Mouse (Mus musculus) testis, adult 2 months (tissue): ENCODE results near the gene Fhdc1. TPM values are rescaled to one million over a fixed set of nuclear protein-coding genes. Genes with fewer than 3 reads are reported as not detected.

ENCODE experiments used
- H3K27ac ChIP-seq: fragments of 200-500 bp; 2 replicates; pipeline ENCODE4 v1.5.1; 2012; ENCODE audit warnings: low read depth, low read length; ENCODE audit not compliant: control insufficient read depth, insufficient read depth
- H3K27me3 ChIP-seq: fragments of 200-500 bp; 2 replicates; pipeline ENCODE4 v1.6.1; 2012; ENCODE audit warnings: mild to moderate bottlenecking, low read length, moderate library complexity; ENCODE audit not compliant: control insufficient read depth, insufficient read depth
- H3K36me3 ChIP-seq: fragments of 200-500 bp; 2 replicates; pipeline ENCODE4 v1.6.1; 2012; ENCODE audit warnings: mild to moderate bottlenecking, low read length; ENCODE audit not compliant: control insufficient read depth, insufficient read depth
- H3K4me1 ChIP-seq: fragments of 200-500 bp; 2 replicates; pipeline ENCODE4 v1.6.1; 2012; ENCODE audit warnings: low read length; ENCODE audit not compliant: control insufficient read depth, insufficient read depth
- H3K4me3 ChIP-seq: fragments of 200-500 bp; 2 replicates; pipeline ENCODE4 v1.5.1; 2012; ENCODE audit warnings: low read depth, mild to moderate bottlenecking, low read length, moderate library complexity, mixed read lengths; ENCODE audit not compliant: control insufficient read depth
- CTCF ChIP-seq: fragments of 200-500 bp; IDR thresholded peaks from 2 replicates; pipeline ENCODE4 v1.5.1; 2012; ENCODE audit warnings: low read depth, mild to moderate bottlenecking, inconsistent platforms, low read length, moderate library complexity; ENCODE audit not compliant: control insufficient read depth, insufficient read depth, insufficient replicate concordance
- POLR2A ChIP-seq: fragments of 200-500 bp; IDR thresholded peaks from 2 replicates; pipeline ENCODE4 v1.6.1; 2012; ENCODE audit warnings: low read depth, mild to moderate bottlenecking, inconsistent platforms, low read length, moderate library complexity; ENCODE audit not compliant: control insufficient read depth
- polyA plus RNA-seq: library from polyadenylated mRNA; depleted of rRNA; stranded (reverse); fragments of >200 nt; gene quantifications from 2 replicates; pipeline ENCODE4 v1.2.3, GENCODE M21; 2012

Fhdc1 gene
- polyA plus RNA-seq, 1 experiment = 24.7 TPM

GRCm38 (mm10) chr3:84430152-84430551, 50.1 kb downstream of the Fhdc1 start:
- no peaks in the 10 kb centered on the region for H3K36me3 ChIP-seq
- no peaks in the 10 kb centered on the region for H3K27me3 ChIP-seq
- no peak overlapping the region for H3K27ac ChIP-seq
- H3K4me1 ChIP-seq = peaks cover 2% of the 10 kb centered on the region; the same call in 1 of the 2 replicates
- no peak overlapping the region for H3K4me3 ChIP-seq
- TF ChIP-seq POLR2A (no peak), CTCF (no peak)

- no peaks in the 10 kb centered on the region for H3K36me3 ChIP-seq
- H3K4me1 ChIP-seq = no peaks in the 10 kb centered on the region
- no peak overlapping the region for H3K27ac ChIP-seq
- H3K27me3 ChIP-seq = no peaks in the 10 kb centered on the region
- no peak overlapping the region for H3K4me3 ChIP-seq
- no peak for TF ChIP-seq POLR2A
- no peak for TF ChIP-seq CTCF
Observed at GRCm38 (mm10) chr3:84428994-84429725, 51.1 kb downstream of the Fhdc1 start.

GRCm38 (mm10) chr3:84427779-84428178, 52.5 kb downstream of the Fhdc1 start:
- TF ChIP-seq CTCF = no peak
- no peak for TF ChIP-seq POLR2A
- no peak overlapping the region for H3K27ac ChIP-seq
- H3K27me3 ChIP-seq = no peaks in the 10 kb centered on the region
- no peak overlapping the region for H3K4me3 ChIP-seq
- no peaks in the 10 kb centered on the region for H3K4me1 ChIP-seq
- no peaks in the 10 kb centered on the region for H3K36me3 ChIP-seq

DNA sequence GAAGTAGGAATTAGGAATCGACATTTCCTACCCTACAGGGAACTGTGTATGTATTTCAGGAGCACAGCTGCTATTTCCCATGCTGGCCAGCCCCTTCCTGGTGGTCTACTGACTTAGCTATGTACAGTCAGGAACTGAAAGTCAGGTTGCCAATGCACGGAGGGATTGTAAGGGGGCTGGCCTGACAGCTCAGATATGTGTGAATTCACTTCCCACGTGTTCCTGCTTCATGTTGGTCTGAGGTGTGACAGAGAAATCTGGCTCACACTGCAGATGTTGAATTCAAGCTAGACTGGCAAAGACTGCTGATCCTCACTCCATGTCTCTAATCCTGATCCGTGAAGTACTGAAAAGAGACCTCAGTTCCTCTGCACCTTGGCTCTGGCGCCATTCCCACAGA, 57.9 kb downstream of the Fhdc1 start:
- H3K27me3 ChIP-seq = no peaks in the 10 kb centered on the region
- no peak overlapping the region for H3K27ac ChIP-seq
- peaks cover 5% of the 10 kb centered on the region for H3K4me1 ChIP-seq
- H3K4me3 ChIP-seq = no peak overlapping the region
- no peak for TF ChIP-seq POLR2A
- H3K36me3 ChIP-seq = no peaks in the 10 kb centered on the region

GRCm38 (mm10) chr3:84413868-84414267, 66.4 kb downstream of the Fhdc1 start:
- Histone ChIP-seq H3K4me1 (peaks cover 5% of the 10 kb centered on the region), H3K27ac (no peak overlapping the region), H3K4me3 (no peak overlapping the region), H3K36me3 (no peaks in the 10 kb centered on the region), H3K27me3 (no peaks in the 10 kb centered on the region)
- TF ChIP-seq POLR2A (no peak), CTCF (no peak)

- no peak overlapping the region for H3K4me3 ChIP-seq
- H3K27ac ChIP-seq = no peak overlapping the region
- H3K4me1 ChIP-seq = no peaks in the 10 kb centered on the region
- no peaks in the 10 kb centered on the region for H3K36me3 ChIP-seq
- no peaks in the 10 kb centered on the region for H3K27me3 ChIP-seq
- TF ChIP-seq CTCF (no peak), POLR2A (no peak)
Observed at GRCm38 (mm10) chr3:84412920-84413319, 67.3 kb downstream of the Fhdc1 start.

- no peaks in the 10 kb centered on the region for H3K36me3 ChIP-seq
- H3K27me3 ChIP-seq = no peaks in the 10 kb centered on the region
- no peak overlapping the region for H3K27ac ChIP-seq
- TF ChIP-seq CTCF (no peak), POLR2A (no peak)
- H3K4me1 ChIP-seq = no peaks in the 10 kb centered on the region
- H3K4me3 ChIP-seq = no peak overlapping the region
Observed at GRCm38 (mm10) chr3:84409474-84409862, 70.8 kb downstream of the Fhdc1 start.
